Mouse (Mus musculus): ENCODE data around the gene Vegfd. TPM values are rescaled to one million over a fixed set of nuclear protein-coding genes. Genes with fewer than 3 reads are reported as not detected.

Vegfd gene
- polyA plus RNA-seq, 1 experiment from 2014 or later, result 26.6 TPM

DNA sequence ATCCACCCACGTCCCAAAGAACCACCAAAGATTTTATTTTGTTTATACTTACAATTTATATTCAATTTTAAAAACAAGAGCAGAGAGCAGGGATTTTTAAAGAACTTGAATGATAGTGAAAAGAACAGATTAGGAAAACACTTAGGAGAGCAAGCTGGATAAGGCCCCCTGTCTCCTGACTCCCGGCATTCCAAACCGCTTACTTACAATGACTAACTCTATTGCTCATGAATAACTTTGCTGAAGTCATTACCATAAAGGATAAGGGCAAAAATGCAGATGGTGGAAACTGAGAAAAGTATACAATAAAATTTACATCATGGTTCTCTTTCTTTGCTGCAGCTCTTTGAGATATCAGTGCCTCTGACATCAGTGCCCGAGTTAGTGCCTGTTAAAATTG, 20.9 kb downstream of the Vegfd start:
- Histone ChIP-seq H3K27ac (ENCODE audit: low read length) (no peak overlapping the region), H3K4me1 (ENCODE audit: insufficient read depth, low read depth, low read length) (no peaks in the 10 kb centered on the region), H3K4me3 (ENCODE audit: low read depth, low read length) (no peak overlapping the region), H3K27me3 (replicated peaks; ENCODE audit: insufficient read depth, low read length) (no peaks in the 10 kb centered on the region), H3K9me3 (ENCODE audit: low read length) (no peaks in the 10 kb centered on the region), H3K9ac (replicated peaks; ENCODE audit: low read depth) (no peak overlapping the region), H3K4me2 (replicated peaks; ENCODE audit: low read depth, low read length) (no peak overlapping the region), H3K36me3 (ENCODE audit: insufficient read depth, low read length) (no peaks in the 10 kb centered on the region)
- ATAC-seq (no peak), DNase-seq (ENCODE audit: low spot score) (no peak)
- 85% methylated on average over 4 of the region's 4 CpGs for WGBS
- TF ChIP-seq EP300 (IDR thresholded peaks at IDR 0.05) (no peak), CTCF (IDR thresholded peaks at IDR 0.05) (no peak)

GRCm38 (mm10) chrX:164398456-164398855, 25.3 kb downstream of the Vegfd start:
- Histone ChIP-seq H3K4me3 (ENCODE audit: low read depth, low read length) (no peak overlapping the region), H3K4me1 (ENCODE audit: insufficient read depth, low read depth, low read length) (no peaks in the 10 kb centered on the region), H3K27me3 (replicated peaks; ENCODE audit: insufficient read depth, low read length) (no peaks in the 10 kb centered on the region), H3K9ac (replicated peaks; ENCODE audit: low read depth) (no peak overlapping the region), H3K27ac (ENCODE audit: low read length) (no peak overlapping the region), H3K36me3 (ENCODE audit: insufficient read depth, low read length) (no peaks in the 10 kb centered on the region), H3K9me3 (ENCODE audit: low read length) (no peaks in the 10 kb centered on the region), H3K4me2 (replicated peaks; ENCODE audit: low read depth, low read length) (no peak overlapping the region)
- TF ChIP-seq CTCF (IDR thresholded peaks at IDR 0.05), result peak; percentile 68
- no peak for TF ChIP-seq EP300 (IDR thresholded peaks at IDR 0.05)
- ATAC-seq (peak; percentile 32; the same call in 1 of the 2 replicates), DNase-seq (ENCODE audit: low spot score) (peak; percentile 57)
- 62% methylated on average over 3 of the region's 3 CpGs for WGBS

DNA sequence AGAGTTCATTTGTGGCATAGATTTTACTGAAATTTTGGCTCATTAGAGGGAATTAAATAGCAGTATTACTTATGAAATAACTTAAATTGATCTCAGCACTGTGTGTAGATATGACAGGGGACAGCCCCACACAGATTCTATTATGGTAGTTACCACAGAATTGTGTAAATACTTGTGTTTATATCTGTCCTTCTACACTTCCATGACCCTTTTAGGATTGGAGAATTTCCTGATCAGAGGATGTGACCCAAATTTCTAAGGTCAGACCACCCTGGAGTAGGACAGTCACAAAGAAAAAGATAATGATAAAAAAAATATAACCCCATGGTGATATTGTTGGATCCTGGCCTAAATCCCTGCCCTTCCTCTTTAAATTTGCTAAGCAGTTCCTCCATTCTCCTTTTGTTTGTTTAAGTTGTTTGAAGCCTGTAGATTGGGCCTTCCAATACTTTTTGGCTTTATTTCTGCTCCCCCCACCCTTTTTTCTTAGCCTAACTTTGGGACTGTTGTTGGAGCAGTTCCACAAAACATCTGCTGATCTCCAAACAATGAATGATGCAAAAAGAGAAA, 32.0 kb downstream of the Vegfd start:
- ATAC-seq, result no peak

GRCm38 (mm10) chrX:164406133-164407022, 33.2 kb downstream of the Vegfd start:
- Histone ChIP-seq H3K4me3 (ENCODE audit: low read depth, low read length) (no peak overlapping the region), H3K4me1 (ENCODE audit: insufficient read depth, low read depth, low read length) (no peaks in the 10 kb centered on the region), H3K27me3 (replicated peaks; ENCODE audit: insufficient read depth, low read length) (no peaks in the 10 kb centered on the region), H3K4me2 (replicated peaks; ENCODE audit: low read depth, low read length) (no peak overlapping the region), H3K36me3 (ENCODE audit: insufficient read depth, low read length) (no peaks in the 10 kb centered on the region), H3K9ac (replicated peaks; ENCODE audit: low read depth) (no peak overlapping the region), H3K27ac (ENCODE audit: low read length) (no peak overlapping the region), H3K9me3 (ENCODE audit: low read length) (no peaks in the 10 kb centered on the region)
- ATAC-seq (peak; percentile 70), DNase-seq (ENCODE audit: low spot score) (peak; percentile 58)
- TF ChIP-seq EP300 (IDR thresholded peaks at IDR 0.05), result peak; percentile 19; the same call in 1 of the 2 replicates
- TF ChIP-seq CTCF (IDR thresholded peaks at IDR 0.05), result no peak
- WGBS, result 58% methylated on average over 9 of the region's 9 CpGs

More for the DNA sequence above, 32.0 kb downstream of the Vegfd start:
- H3K4me3 ChIP-seq (ENCODE audit: low read depth, low read length), result no peak overlapping the region
- H3K27ac ChIP-seq (ENCODE audit: low read length), result no peak overlapping the region
- no peaks in the 10 kb centered on the region for H3K9me3 ChIP-seq (ENCODE audit: low read length)
- H3K9ac ChIP-seq (replicated peaks; ENCODE audit: low read depth), result no peak overlapping the region
- H3K4me2 ChIP-seq (replicated peaks; ENCODE audit: low read depth, low read length), result no peak overlapping the region
- no peaks in the 10 kb centered on the region for H3K4me1 ChIP-seq (ENCODE audit: insufficient read depth, low read depth, low read length)
- TF ChIP-seq CTCF (IDR thresholded peaks at IDR 0.05), result no peak
- TF ChIP-seq EP300 (IDR thresholded peaks at IDR 0.05), result no peak
- H3K27me3 ChIP-seq (replicated peaks; ENCODE audit: insufficient read depth, low read length), result no peaks in the 10 kb centered on the region
- no peaks in the 10 kb centered on the region for H3K36me3 ChIP-seq (ENCODE audit: insufficient read depth, low read length)
- DNase-seq (ENCODE audit: low spot score), result no peak

- ATAC-seq (peak; percentile 26; the same call in 1 of the 2 replicates), DNase-seq (ENCODE audit: low spot score) (peak; percentile 43)
- no peaks in the 10 kb centered on the region for H3K4me1 ChIP-seq (ENCODE audit: insufficient read depth, low read depth, low read length)
- H3K4me2 ChIP-seq (replicated peaks; ENCODE audit: low read depth, low read length), result no peak overlapping the region
- TF ChIP-seq CTCF (IDR thresholded peaks at IDR 0.05), result no peak
- TF ChIP-seq EP300 (IDR thresholded peaks at IDR 0.05), result no peak
- H3K36me3 ChIP-seq (ENCODE audit: insufficient read depth, low read length), result no peaks in the 10 kb centered on the region
- no peaks in the 10 kb centered on the region for H3K27me3 ChIP-seq (replicated peaks; ENCODE audit: insufficient read depth, low read length)
- no peak overlapping the region for H3K4me3 ChIP-seq (ENCODE audit: low read depth, low read length)
- no peaks in the 10 kb centered on the region for H3K9me3 ChIP-seq (ENCODE audit: low read length)
- H3K9ac ChIP-seq (replicated peaks; ENCODE audit: low read depth), result no peak overlapping the region
- H3K27ac ChIP-seq (ENCODE audit: low read length), result no peak overlapping the region
- 53% methylated on average over 3 of the region's 3 CpGs for WGBS
These were observed 35.2 kb downstream of the Vegfd start for GRCm38 (mm10) chrX:164408301-164408927.

DNA sequence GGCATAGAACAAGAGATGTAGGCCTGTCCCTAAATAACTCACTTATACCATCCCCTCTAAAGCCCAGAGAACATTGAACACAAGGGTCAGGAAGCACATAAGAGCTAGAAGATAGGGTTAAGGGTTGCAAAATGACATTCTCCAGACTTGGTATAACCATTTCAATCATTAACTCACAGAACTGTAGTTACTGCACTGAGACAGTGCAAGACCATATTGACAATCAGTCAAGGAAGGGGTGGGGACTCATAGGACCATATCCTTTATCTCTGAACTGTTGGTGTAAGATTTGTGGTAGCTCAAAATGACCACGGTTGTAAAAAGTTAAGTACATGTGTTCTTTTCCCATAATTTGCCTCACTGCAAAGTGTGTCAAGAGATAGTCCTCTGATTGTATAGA, 37.4 kb downstream of the Vegfd start:
- no peak for TF ChIP-seq EP300 (IDR thresholded peaks at IDR 0.05)
- no peak for TF ChIP-seq CTCF (IDR thresholded peaks at IDR 0.05)
- H3K4me2 ChIP-seq (replicated peaks; ENCODE audit: low read depth, low read length), result no peak overlapping the region
- no peaks in the 10 kb centered on the region for H3K9me3 ChIP-seq (ENCODE audit: low read length)
- no peak overlapping the region for H3K27ac ChIP-seq (ENCODE audit: low read length)
- H3K4me3 ChIP-seq (ENCODE audit: low read depth, low read length), result no peak overlapping the region
- H3K27me3 ChIP-seq (replicated peaks; ENCODE audit: insufficient read depth, low read length), result no peaks in the 10 kb centered on the region
- H3K4me1 ChIP-seq (ENCODE audit: insufficient read depth, low read depth, low read length), result no peaks in the 10 kb centered on the region
- DNase-seq (ENCODE audit: low spot score) (no peak), ATAC-seq (no peak)
- no peak overlapping the region for H3K9ac ChIP-seq (replicated peaks; ENCODE audit: low read depth)
- no peaks in the 10 kb centered on the region for H3K36me3 ChIP-seq (ENCODE audit: insufficient read depth, low read length)
- 64% methylated on average over 1 of the region's 1 CpGs for WGBS
